Mouse (Mus musculus): ENCODE data around the gene Raver1.

GRCm38 (mm10) chr9:21114190-21114589, 22.4 kb upstream of the Raver1 start:
- no peak for TF ChIP-seq POLR2A (IDR thresholded peaks at IDR 0.05; ENCODE audit: insufficient read depth, low read depth, low read length)
- TF ChIP-seq CTCF (IDR thresholded peaks at IDR 0.05; ENCODE audit: insufficient read depth, low read depth, low read length) = no peak
